Mouse (Mus musculus) midbrain, postnatal 0 days (tissue): ENCODE measurements at regions not wholly inside any gene's neighbourhood (a gene's known extent, or its start where the extent isn't known, plus 50 kb on each side); places are given as distances from the start of the nearest gene placed in this dataset.

ENCODE experiments used
- ATAC-seq: fragments of 200-750 bp; cut with Nextera tagmentation; 2 replicates; pipeline ENCODE4 v1.8.0; 2017; ENCODE audit warnings: moderate number of reproducible peaks, mild to moderate bottlenecking, moderate TSS enrichment, moderate library complexity; ENCODE audit not compliant: low FRiP score
- DNase-seq: peaks from one replicate; pipeline ENCODE4 v3.0.0-alpha.2; 2015; ENCODE audit warnings: low spot score
- H3K27ac ChIP-seq: fragments of 300-500 bp; sonication (generic); 2 replicates; pipeline ENCODE4 v1.5.1; 2014; ENCODE audit warnings: low read depth, mild to moderate bottlenecking, low read length, mixed read lengths
- H3K27me3 ChIP-seq: fragments of 300-500 bp; sonication (generic); 2 replicates; pipeline ENCODE4 v1.6.1; 2014; ENCODE audit warnings: low read length, control low read depth, mixed read lengths; ENCODE audit not compliant: insufficient read depth
- H3K36me3 ChIP-seq: fragments of 300-500 bp; sonication (generic); 2 replicates; pipeline ENCODE4 v1.6.1; 2014; ENCODE audit warnings: low read length, control low read depth, mixed read lengths; ENCODE audit not compliant: insufficient read depth
- H3K4me1 ChIP-seq: fragments of 300-500 bp; sonication (generic); 2 replicates; pipeline ENCODE4 v1.6.1; 2014; ENCODE audit warnings: mild to moderate bottlenecking, control low read depth, antibody characterized with exemption, low read length, mixed read lengths; ENCODE audit not compliant: insufficient read depth
- H3K4me2 ChIP-seq: fragments of 300-500 bp; sonication (generic); 2 replicates; pipeline ENCODE4 v1.6.1; 2014; ENCODE audit warnings: low read depth, mild to moderate bottlenecking, low read length, mixed read lengths; ENCODE audit not compliant: poor library complexity, severe bottlenecking
- H3K4me3 ChIP-seq: fragments of 300-500 bp; sonication (generic); 2 replicates; pipeline ENCODE4 v1.5.1; 2014; ENCODE audit warnings: low read depth, mild to moderate bottlenecking, low read length, moderate library complexity
- H3K9ac ChIP-seq: fragments of 300-500 bp; sonication (generic); replicated peaks from 2 replicates; pipeline ENCODE4 v1.6.1; 2014; ENCODE audit warnings: mild to moderate bottlenecking, low read length, moderate library complexity, mixed read lengths; ENCODE audit not compliant: poor library complexity, severe bottlenecking
- H3K9me3 ChIP-seq: fragments of 300-500 bp; sonication (generic); 2 replicates; pipeline ENCODE4 v1.6.1; 2016; ENCODE audit warnings: low read length, control low read depth
- CTCF ChIP-seq: IDR thresholded peaks from 2 replicates; pipeline ENCODE4 v1.5.1; 2016; ENCODE audit warnings: antibody characterized with exemption, mild to moderate bottlenecking
- WGBS: fragments of 180-500 bp; shearing (Covaris S2); extraction: QIAGEN DNeasy Blood & Tissue Kit; methylation state at CpG from one replicate; pipeline ENCODE4 v1.1.7; 2014; 5-methylcytosine and 5-hydroxymethylcytosine counted together

- DNase-seq (peak; percentile 15), ATAC-seq (no peak)
- Histone ChIP-seq H3K36me3 (no peaks in the 10 kb centered on the region), H3K9me3 (no peaks in the 10 kb centered on the region), H3K27me3 (no peaks in the 10 kb centered on the region), H3K4me2 (no peak overlapping the region), H3K9ac (no peak overlapping the region), H3K4me3 (no peak overlapping the region), H3K4me1 (no peaks in the 10 kb centered on the region), H3K27ac (no peak overlapping the region)
- 62% methylated on average over 6 of the region's 6 CpGs for WGBS
- TF ChIP-seq CTCF: no peak
Measured at GRCm38 (mm10) chr2:102956858-102957242, 55.4 kb upstream of the Cd44 start.

DNA sequence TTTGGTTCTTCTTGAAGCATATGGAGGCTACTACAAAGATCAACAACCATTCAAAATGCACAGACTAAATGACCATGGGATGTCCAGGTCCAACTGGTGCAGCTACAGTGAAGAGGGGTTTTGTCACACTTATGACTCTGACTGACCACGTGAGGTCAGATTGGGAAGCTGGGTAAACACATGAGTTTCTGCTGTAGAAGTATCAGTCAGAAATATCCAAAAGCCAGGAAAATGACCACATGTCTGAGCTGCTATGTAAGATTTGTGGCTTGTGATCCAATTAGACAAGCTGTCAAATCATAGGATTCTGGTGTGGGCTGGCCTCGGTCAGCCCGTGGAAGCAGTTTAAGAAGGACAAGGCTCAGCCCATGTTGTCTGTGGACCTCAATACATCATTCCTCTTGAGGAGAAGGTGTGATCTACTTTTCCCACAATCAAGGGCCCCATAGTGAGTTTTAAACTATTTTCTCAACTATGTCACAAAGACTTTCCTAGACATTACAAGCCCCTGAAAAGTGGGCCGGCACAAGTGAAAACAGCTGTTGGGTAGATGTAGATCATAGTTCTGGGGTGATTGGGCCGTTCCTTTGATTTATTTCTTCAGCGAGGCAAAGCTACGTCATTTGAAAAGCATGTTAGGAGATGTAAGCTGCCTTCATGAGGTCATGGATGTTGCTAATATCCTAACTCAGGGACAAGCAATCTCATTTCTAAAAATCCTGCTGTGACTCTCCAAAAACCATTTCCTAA is 54.8 kb upstream of the Cd44 start:
- Histone ChIP-seq H3K27me3 (no peaks in the 10 kb centered on the region), H3K9ac (no peak overlapping the region), H3K9me3 (no peaks in the 10 kb centered on the region), H3K36me3 (no peaks in the 10 kb centered on the region), H3K27ac (no peak overlapping the region), H3K4me3 (no peak overlapping the region), H3K4me2 (no peak overlapping the region), H3K4me1 (no peaks in the 10 kb centered on the region)
- DNase-seq: no peak
- 88% methylated on average over 7 of the region's 7 CpGs for WGBS
- TF ChIP-seq CTCF: no peak
- no peak for ATAC-seq

DNA sequence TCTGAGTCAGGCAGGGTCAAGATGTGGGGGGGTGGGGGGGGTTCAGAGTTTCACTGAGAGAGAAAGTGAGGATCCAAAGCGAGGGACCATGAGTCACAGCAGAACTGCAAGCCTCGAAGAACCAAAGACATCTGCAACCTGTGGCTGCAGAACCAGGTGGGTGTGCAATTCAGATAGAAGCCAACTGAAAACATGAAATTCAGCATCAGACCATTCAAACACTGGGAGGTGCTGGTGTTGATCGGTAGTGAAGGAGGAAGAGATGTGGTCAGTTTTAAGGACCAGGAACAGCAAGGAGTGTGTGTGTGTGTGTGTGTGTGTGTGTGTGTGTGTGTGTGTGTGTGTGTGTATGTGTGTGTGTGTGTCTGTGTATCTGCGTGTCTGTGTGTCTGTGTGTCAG is 53.8 kb upstream of the Cd44 start:
- Histone ChIP-seq H3K36me3 (no peaks in the 10 kb centered on the region), H3K27ac (no peak overlapping the region), H3K4me3 (no peak overlapping the region), H3K27me3 (no peaks in the 10 kb centered on the region), H3K4me1 (no peaks in the 10 kb centered on the region), H3K9ac (no peak overlapping the region), H3K9me3 (no peaks in the 10 kb centered on the region), H3K4me2 (no peak overlapping the region)
- no peak for ATAC-seq
- DNase-seq: no peak
- WGBS: 93% methylated on average over 4 of the region's 4 CpGs
- TF ChIP-seq CTCF: no peak
